Mouse (Mus musculus): ENCODE results near the gene Spata31d1b.
"Not testable (repeated sequence)": the region's sequence is repeated elsewhere in the genome, so short reads cannot be mapped to it uniquely, and the experiment has no call there.

Gene Spata31d1b

DNA sequence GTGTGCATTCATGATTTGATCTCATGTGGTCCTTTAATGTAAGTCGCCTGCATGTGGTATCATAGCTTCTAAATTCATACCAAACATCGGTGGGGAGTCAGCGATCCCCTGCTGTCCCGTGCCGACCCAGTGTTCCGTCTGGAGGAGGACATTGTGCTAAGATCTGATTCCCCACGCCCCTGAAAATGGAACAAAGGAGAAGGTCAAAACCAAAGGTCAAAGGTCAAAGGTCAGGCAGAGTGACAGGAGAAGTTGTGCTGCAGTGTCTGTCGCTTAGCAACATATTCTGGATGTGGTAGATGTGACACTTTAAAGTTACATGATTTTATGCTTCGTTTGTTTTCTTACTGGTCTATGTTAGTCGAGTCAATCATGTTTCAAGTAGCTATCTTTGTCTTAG is 20.6 kb upstream of the Spata31d1b start:
- in situ Hi-C loops (cut with MboI; ENCODE audit: unreplicated experiment in 2 of 2) = no loop called here

DNA sequence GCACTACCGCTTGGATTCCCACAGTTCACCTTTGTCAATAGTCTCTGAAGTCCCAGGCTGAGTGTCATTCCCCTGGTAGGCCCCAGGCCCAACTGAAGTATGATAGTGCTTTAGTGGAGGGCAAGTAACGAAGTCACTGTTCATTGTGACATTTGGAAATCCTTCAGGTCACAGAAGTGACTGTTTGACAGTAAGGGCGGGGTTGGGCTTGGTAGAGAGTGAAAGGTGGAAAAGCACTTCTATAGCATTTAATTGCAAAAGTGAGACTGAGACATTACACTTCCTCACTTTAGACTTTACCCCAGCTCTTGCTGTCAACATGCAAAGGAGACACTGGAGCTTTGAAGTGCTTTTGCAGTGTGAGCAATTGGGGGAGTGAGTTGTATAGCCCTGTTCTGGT is 18.1 kb upstream of the Spata31d1b start, which contains the start of gene 4921517D22Rik:
4921517D22Rik (minus strand) TSS at position 101 of the 400 bp plus-strand sequence.
- in situ Hi-C loops (cut with MboI; ENCODE audit: unreplicated experiment in 2 of 2) = no loop called here

DNA sequence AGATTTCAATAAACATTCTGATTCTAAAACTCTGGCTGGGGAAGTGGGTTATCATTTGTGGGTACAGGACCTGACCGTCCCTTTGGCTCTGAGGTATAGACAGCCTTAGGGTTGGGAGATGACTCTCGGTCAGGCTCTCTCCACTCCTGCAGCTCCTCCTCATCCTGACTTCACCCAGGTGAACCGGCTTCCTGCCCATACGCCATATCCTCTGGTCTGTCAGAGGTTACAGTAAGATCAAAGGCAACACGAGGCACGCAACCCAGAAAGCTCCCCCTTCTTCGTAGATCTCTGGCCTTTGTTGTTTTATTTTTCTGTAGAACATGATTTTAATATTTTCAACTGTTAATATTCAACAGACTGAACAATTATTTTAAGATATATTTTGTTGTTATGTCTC is 16.3 kb upstream of the Spata31d1b start:
- in situ Hi-C loops (cut with MboI; ENCODE audit: unreplicated experiment in 2 of 2) = no loop called here

DNA sequence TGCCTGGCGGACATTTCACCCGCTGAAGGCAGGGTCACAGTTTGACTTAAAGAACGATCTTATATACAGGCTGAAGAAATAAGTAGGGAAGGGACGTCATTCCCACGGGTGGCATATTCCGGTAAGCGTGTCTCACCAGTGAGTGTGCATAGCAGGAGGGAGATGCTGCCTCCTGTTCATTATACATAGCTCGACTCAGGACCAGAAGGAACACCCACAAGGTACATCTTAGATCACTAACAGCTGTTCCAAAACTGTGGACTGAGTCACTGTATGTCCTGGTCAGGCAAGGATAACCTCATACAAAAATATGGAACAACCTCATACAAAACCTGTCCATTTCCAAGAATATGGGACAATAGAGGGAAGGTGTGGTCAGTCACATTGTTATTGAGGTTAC is 13.0 kb upstream of the Spata31d1b start:
- in situ Hi-C loops (cut with MboI; ENCODE audit: unreplicated experiment in 2 of 2) = no loop called here

DNA sequence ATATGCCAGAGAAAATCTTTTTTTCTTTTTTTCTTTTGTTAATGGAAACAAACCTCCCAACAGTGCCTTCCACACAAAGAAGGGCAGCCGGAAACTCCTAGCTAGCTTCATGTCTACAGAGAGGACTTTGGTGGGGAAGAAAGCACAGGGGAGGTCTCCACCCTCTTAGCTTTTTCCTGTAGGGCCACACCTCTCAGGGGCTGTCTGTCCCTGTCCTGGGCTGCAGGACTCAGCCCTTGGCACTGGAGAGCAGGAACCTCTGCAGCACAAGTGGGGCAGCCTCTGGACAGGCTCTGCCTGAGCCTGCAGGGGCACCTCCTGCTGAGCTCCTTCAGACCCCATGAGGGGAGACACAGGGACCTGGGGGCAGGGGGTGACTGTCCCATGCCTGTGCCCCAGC is 11.9 kb upstream of the Spata31d1b start:
- in situ Hi-C loops (cut with MboI; ENCODE audit: unreplicated experiment in 2 of 2) = not testable (repeated sequence)

DNA sequence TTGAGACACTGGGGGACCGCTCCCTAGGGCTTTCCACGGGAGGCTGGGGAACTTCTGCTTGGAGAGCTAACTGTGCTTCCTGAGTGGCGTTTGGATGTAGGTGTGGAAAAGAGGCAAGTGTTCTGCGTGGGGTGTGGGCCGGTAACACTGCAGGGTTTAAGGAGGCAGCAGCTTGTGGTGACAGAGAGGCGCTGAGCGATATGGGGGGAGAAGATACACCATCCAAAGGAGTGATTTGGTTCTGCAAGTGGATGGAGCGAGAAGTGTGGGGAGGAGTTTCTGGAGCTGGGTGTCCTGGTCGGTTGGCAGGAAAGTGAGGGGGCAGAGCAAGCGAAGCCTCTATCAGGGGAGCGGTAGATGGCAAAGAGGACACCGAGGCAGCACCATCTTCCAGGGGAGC is 8.6 kb upstream of the Spata31d1b start:
- in situ Hi-C loops (cut with MboI; ENCODE audit: unreplicated experiment in 2 of 2) = no loop called here

DNA sequence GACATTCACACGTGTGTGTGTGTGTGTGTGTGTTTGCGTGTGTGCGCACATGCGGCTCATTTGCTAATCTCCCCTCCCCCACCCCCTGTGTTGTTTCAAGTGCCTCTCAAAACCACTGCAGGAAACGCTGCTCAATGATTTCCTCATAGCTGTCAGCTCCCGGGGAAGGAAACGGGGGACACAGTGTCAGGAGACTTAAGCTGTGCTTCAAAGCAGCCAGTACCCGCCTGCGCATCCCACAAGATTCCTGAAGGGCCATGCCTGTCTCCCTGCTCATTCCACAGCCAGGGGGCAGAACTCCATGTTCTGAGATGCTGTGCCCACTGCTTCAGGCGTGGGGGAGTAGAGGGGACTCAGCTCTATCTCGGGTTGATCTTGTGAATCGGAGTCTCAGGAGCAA is 7.5 kb upstream of the Spata31d1b start:
- in situ Hi-C loops (cut with MboI; ENCODE audit: unreplicated experiment in 2 of 2) = no loop called here

DNA sequence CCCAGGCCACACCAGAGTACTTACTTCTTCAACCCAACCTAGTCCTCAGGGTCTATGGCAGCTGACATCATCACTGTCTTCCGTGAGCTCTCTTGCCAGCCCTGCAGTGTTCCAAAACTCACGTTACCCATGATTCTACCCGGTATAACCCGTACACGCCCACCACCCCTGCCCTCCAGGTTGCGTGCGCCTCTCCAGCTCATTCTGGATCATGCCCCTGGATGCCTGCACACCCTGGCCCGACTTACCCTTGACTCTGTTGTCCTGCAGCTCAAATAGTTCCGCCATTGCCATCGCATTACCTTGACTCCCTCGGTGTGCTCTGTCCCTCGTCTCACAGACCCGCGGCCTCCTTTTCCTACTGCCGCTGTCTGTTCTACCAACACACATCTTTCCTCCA is 1.9 kb upstream of the Spata31d1b start, which contains the start of gene Spata31d1a:
Spata31d1a (minus strand) TSS at position 101 of the 400 bp plus-strand sequence.
- in situ Hi-C loops (cut with MboI; ENCODE audit: unreplicated experiment in 2 of 2) = no loop called here

DNA sequence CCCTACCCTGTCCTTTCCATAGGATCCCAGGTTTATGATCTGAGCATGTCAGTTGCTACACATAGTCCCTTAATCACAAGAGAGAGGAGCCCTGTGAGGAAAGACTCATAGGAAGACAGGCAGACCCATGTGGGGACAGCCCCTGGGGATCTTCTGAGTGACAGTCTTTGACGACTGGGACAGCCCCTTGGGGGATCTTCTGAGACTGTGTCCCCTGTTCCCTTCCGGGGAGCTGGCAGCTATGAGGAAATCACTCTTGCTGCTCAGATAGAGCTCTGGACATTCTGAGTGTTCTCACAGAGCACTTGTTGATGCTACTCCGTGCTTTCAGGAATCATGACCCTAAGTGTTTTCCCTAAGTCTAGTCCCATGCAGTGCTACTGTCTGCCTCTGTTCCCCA is 1.6 kb downstream of the Spata31d1b start:
- in situ Hi-C loops (cut with MboI; ENCODE audit: unreplicated experiment in 2 of 2) = no loop called here

DNA sequence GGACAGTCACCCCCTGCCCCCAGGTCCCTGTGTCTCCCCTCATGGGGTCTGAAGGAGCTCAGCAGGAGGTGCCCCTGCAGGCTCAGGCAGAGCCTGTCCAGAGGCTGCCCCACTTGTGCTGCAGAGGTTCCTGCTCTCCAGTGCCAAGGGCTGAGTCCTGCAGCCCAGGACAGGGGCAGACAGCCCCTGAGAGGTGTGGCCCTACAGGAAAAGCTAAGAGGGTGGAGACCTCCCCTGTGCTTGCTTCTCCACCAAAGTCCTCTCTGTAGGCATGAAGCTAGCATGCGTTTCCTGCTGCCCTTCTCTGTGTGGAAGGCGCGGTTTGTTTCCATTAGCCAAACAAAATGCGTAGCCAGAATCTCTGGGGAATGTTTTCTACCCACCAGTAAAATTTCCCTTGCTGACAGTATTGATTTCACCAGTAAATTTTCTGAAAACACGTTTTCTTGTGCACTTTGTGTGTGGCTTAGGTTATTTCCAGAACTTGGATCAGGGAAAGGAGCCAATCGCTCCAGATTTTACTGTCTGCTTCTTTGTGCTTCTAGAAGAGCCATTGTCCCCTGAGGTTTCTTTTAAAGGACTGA is 6.9 kb downstream of the Spata31d1b start:
- in situ Hi-C loops (cut with MboI; ENCODE audit: unreplicated experiment in 2 of 2) = not testable (repeated sequence)

DNA sequence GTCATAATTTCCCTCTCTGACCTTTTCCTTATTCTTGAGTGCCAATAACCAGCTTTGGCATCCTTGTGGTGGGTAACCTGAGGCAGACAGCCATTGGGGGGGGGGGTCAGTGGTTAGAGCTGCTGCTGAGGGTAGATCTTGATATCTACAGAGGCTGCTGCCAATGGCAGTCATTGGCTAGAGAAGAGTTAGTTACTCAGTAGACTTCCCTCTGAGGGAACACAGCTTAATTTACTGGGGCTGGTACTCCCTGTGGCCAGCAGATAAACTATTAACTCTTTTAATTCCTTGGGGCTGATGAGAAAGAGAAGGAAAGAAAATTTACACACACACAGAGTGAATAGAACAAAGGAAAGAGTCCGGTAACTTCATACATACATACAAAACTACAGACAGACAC is 7.4 kb downstream of the Spata31d1b start:
- in situ Hi-C loops (cut with MboI; ENCODE audit: unreplicated experiment in 2 of 2) = no loop called here

DNA sequence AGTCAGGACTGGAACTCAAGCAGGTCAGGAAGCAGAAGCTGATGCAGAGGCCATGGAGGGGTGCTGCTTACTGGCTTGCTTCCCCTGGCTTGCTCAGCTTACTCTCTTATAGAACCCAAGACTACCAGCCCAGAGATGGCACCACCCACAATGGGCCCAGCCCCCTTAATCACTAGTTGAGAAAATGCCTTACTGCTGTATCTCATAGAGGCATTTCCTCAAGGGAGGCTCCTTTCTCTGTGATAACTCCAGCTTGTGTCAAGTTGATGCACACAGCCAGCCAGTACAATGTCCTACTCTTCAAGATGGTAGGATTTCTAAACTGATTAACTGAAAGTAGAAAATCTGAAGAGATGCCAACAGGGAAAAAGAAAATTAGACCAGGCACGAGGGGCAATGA is 10.0 kb downstream of the Spata31d1b start:
- in situ Hi-C loops (cut with MboI; ENCODE audit: unreplicated experiment in 2 of 2) = loop anchor here in 1 of 2 experiments (10.0 kb wide), 2 partner anchors 287 to 1087 kb away; no protein-coding TSS in a partner anchor

DNA sequence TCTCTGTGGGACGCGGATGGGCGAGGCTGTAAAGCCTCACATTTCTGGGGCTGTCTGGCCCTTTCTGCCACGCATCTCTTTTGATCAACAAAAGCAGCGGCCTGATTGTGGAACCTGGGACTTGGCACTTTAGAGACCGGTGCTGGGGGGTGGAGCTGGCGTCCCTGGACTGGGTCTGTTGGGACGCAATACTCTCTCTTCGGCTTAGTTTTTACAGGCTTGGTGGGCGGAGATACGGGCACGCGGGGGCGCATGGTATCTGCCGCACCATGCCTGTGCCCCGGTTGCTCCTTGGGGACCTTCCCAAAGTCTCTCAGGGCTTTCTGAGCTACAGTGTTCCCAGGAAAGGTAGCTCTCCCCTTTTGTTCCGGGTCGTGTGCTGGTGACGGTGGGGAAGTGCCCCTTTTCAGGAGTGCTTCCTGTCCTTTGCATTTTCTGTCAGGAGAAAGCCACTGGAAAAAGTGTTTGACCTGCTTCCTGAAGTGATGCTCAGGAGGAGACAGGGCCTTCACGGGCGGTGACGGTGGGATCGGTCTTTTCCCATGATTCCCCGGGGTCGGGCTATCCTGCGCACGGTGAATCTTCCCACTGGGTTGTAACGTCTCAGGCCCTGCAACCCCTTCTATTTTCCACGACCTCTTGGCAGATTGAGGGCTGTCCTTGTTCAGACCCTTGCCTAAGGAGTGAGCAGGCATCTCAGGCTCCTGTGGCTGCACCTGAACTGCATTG is 14.2 kb downstream of the Spata31d1b start:
- in situ Hi-C loops (cut with MboI; ENCODE audit: unreplicated experiment in 2 of 2) = loop anchor here (5.0 to 25.0 kb wide), 7 partner anchors 84 to 1092 kb away; no protein-coding TSS in a partner anchor

DNA sequence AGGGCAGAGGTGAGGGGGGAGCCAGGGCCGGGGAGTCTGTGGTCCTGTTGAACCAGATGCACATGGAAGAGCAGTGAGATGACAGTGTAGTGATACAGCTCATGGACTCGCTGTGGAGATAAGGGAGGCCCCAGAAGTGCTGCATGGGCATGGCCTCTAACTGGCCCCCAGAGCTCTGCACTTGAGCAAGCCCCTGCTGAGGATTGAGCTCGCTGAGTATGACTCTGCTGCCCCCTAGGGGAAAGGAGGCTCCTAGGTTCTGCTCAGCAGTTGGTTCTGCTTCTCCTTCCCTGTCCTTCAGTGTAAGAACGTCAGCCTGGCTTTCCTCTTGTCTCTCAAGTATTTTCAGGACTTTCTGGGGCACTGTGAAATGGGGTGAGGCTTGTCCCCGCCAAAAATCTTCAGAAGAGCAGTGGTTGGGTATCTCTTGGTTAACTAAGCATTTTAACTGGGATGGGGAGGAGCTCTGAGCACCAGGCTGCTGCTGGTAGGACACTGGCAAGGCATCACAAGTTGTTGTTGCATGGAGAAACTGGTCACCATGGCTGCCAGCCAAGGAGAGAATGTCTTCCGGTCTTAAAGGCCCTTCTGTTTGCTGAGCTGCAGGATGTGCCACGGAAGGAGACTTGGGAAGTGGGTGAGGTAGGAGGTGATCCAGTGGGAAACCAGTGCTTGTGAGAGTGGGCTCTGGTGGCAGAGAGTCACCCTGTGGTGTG is 16.5 kb downstream of the Spata31d1b start:
- in situ Hi-C loops (cut with MboI; ENCODE audit: unreplicated experiment in 2 of 2) = loop anchor here (5.0 to 25.0 kb wide), 7 partner anchors 86 to 1094 kb away; no protein-coding TSS in a partner anchor

DNA sequence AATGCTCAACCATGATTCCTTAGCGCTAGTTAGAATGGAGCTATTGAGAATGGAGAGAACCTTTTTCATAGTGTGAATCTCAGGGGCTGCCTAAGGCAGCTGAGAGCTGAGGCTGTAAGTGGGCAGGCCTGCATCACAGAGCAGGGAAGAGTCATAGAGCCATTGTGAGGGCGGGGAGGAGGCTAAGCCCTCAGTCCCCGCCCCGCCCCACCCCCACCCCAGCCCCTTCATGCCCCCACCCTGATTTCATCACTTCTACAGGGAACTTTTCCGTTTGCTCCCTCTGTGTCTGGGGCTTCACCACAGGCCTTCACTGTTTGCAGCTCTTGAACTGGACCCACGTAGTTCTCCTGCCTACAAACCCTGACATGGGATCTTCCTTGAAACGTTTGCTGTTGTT is 19.6 kb downstream of the Spata31d1b start, which contains the start of gene Spata31d1d:
Spata31d1d (minus strand) TSS at position 101 of the 400 bp plus-strand sequence.
- in situ Hi-C loops (cut with MboI; ENCODE audit: unreplicated experiment in 2 of 2) = loop anchor here (5.0 to 25.0 kb wide), 3 partner anchors 731 to 1094 kb away; no protein-coding TSS in a partner anchor

DNA sequence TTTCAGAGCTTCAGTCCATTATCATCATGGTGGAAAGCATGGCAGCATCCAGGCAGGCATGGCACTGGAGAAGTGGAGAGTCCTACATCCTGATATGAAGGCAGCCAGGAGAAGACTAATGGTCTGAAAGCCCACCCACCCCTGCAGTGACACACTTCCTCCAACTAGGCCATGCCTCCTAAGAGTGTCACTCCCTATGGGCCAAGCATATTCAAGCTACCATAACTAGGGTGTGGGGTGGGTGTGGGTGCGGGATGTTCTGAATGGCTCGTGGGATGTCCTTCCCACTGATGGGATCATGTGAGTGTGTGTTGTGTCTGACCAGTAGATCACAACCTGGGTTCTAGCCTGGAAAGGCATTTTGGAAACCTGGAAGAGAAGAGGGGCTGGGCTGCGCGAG is 21.9 kb downstream of the Spata31d1b start:
- in situ Hi-C loops (cut with MboI; ENCODE audit: unreplicated experiment in 2 of 2) = loop anchor here (5.0 to 25.0 kb wide), 3 partner anchors 728 to 1097 kb away; no protein-coding TSS in a partner anchor

DNA sequence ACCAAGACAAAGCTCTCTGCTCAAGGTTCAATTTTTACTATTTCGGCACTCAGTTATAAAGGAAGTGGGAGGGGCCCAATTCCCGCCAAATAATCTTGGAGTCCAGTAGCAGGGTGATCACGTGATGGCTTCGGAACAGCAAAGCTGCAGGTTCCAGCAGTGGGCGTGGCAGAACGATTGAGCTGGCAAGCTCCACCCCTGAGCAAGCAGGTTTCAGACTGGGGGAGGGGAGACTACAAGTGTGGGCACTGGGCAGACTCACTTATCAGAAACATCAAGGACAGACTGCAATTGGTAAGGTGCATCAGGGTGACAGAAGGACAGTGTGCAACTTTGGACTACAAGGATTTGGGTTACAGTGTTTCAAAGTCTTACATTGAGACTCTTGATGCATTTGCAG is 22.3 kb downstream of the Spata31d1b start:
- in situ Hi-C loops (cut with MboI; ENCODE audit: unreplicated experiment in 2 of 2) = loop anchor here (5.0 to 25.0 kb wide), 3 partner anchors 728 to 1097 kb away; no protein-coding TSS in a partner anchor

DNA sequence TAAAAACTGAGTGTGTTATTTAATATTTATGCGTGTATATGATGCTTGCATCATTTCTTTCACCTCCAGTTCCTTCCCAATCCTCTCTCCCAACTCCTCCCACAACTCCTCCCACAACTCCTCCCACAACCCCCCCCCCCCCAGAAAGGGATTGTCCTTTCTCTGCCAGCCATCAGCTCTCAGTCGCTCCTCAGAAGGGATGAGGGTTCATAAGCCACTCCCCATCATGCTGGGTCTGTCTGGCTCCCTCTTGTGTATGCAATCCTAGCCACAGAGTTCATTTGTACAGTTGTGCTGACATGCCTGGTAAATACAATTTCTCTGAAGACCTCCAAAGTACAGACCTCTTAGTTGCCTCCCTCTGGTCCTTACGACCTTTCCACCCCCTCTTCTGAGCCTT is 23.1 kb downstream of the Spata31d1b start:
- in situ Hi-C loops (cut with MboI; ENCODE audit: unreplicated experiment in 2 of 2) = loop anchor here (25.0 kb wide), 2 partner anchors 727 to 1002 kb away; no protein-coding TSS in a partner anchor

DNA sequence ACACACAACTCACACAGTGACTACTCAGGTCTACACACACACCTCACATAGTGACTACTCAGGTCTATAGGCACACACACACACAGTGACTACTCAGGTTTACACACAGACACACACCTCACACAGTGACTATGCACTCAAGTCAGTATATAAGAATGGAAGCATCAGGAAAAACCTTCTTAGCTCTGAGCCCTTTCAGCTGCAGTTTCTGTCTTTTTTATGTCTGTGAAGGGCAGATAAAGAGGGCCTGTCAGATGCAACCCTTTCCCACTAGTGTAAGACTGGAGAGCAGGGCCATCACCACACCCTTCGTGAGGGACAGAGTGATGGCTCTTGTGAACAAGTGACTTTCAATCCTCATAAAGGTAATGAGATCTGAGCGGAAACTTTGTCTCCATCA is 26.4 kb downstream of the Spata31d1b start:
- in situ Hi-C loops (cut with MboI; ENCODE audit: unreplicated experiment in 2 of 2) = loop anchor here (25.0 kb wide), 2 partner anchors 724 to 999 kb away; no protein-coding TSS in a partner anchor

DNA sequence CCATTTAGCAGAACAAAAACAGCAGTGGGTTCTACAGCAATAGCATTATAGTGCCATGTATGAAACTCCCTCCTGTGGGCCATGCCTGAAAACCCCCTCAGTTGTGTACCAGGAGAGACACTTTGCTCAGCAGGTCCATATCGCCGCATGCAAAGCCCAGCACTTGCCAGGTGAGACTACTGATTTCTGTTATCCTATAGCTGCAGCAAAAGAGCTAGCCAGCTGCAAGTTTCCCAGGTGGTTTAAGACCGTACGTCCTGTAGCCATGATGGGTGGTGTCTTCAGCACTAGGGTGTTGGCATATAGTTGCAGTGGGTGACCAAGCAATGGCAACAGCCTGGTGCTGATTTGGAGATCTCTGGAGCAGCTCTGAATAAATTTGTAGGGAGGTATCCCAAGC is 27.3 kb downstream of the Spata31d1b start:
- in situ Hi-C loops (cut with MboI; ENCODE audit: unreplicated experiment in 2 of 2) = loop anchor here (25.0 kb wide), 2 partner anchors 723 to 998 kb away; no protein-coding TSS in a partner anchor

DNA sequence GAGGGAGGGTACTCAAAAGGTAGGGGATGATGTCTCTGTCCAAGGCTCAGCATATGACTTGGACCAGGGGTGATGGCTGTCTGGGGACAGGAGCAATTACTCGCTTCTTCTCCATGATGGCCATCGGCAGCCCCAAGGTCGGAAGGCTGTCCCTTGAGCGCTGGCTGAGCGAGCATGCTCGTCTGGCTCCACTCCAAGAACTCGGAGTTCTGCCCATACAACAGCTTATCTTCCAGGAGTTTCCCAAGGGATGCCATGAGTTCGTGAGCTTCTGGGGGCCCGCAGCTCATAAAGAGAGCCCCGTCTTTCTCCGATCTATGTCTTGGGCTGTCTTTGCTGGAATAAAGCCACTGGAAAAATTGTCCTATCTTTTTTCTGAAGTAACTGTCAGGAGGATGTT is 29.0 kb downstream of the Spata31d1b start:
- in situ Hi-C loops (cut with MboI; ENCODE audit: unreplicated experiment in 2 of 2) = loop anchor here (25.0 kb wide), 2 partner anchors 721 to 996 kb away; no protein-coding TSS in a partner anchor
